Mouse (Mus musculus) myocyte (in vitro differentiated cells): Measurements from ENCODE around the gene Gm27021. TPM values are rescaled to one million over a fixed set of nuclear protein-coding genes. Genes with fewer than 3 reads are reported as not detected.
A peak's percentile ranks its signal among the peaks of the same experiment; 100 is the strongest.

Source experiments
- H3K27me3 ChIP-seq: one replicate; pipeline ENCODE4 v1.6.1; 2011; ENCODE audit not compliant: control insufficient read depth, insufficient read depth, insufficient read length
- H3K36me3 ChIP-seq: one replicate; pipeline ENCODE4 v1.6.1; 2011; ENCODE audit not compliant: control insufficient read depth, insufficient read depth
- H3K4me2 ChIP-seq: one replicate; pipeline ENCODE4 v1.6.1; 2011; ENCODE audit warnings: low read depth, control low read depth
- H3K4me3 ChIP-seq: one replicate; pipeline ENCODE4 v1.5.1; 2011; ENCODE audit warnings: mild to moderate bottlenecking, control low read depth, moderate library complexity
- H3K79me2 ChIP-seq: one replicate; pipeline ENCODE4 v1.6.1; 2011; ENCODE audit not compliant: control insufficient read depth, insufficient read depth
- H3ac ChIP-seq: one replicate; pipeline ENCODE4 v1.6.1; 2011; ENCODE audit not compliant: control insufficient read depth, insufficient read length
- CEBPB ChIP-seq: IDR thresholded peaks from 2 replicates; pipeline ENCODE4 v1.6.1; 2011; ENCODE audit warnings: mild to moderate bottlenecking, moderate library complexity; ENCODE audit not compliant: poor library complexity, insufficient read depth, severe bottlenecking
- E2F4 ChIP-seq: IDR thresholded peaks from one replicate; pipeline ENCODE4 v1.6.1; 2011; ENCODE audit warnings: mild to moderate bottlenecking, control low read depth, moderate library complexity; ENCODE audit not compliant: insufficient read depth
- MAX ChIP-seq: IDR thresholded peaks from one replicate; pipeline ENCODE4 v1.6.1; 2011; ENCODE audit warnings: low read depth, mild to moderate bottlenecking, control low read depth
- MYOD1 ChIP-seq, 3 experiments: IDR thresholded peaks; one replicate each; pipeline ENCODE4 v1.6.1; 2011; ENCODE audit warnings: control low read depth in 2 of 3, low read depth in 2 of 3, mild to moderate bottlenecking in 2 of 3, moderate library complexity in 1 of 3; ENCODE audit not compliant: insufficient read length in 2 of 3, control insufficient read depth in 1 of 3
- MYOG ChIP-seq, 3 experiments: IDR thresholded peaks; one replicate each; pipeline ENCODE4 v1.6.1; 2011; ENCODE audit warnings: control low read depth in 2 of 3, low read depth in 2 of 3, mild to moderate bottlenecking in 2 of 3; ENCODE audit not compliant: insufficient read length in 2 of 3, control insufficient read depth in 1 of 3, insufficient read depth in 1 of 3
- POLR2A ChIP-seq: IDR thresholded peaks from one replicate; pipeline ENCODE4 v1.6.1; 2011; ENCODE audit warnings: low read depth, mild to moderate bottlenecking, control low read depth, moderate library complexity; ENCODE audit not compliant: insufficient read length
- POLR2AphosphoS2 ChIP-seq: IDR thresholded peaks from one replicate; pipeline ENCODE4 v1.6.1; 2011; ENCODE audit warnings: low read depth, control low read depth; ENCODE audit not compliant: insufficient read length
- REST ChIP-seq: IDR thresholded peaks from one replicate; pipeline ENCODE4 v1.6.1; 2011; ENCODE audit warnings: mild to moderate bottlenecking, control low read depth, moderate library complexity; ENCODE audit not compliant: insufficient read depth, insufficient read length
- SRF ChIP-seq: IDR thresholded peaks from one replicate; pipeline ENCODE4 v1.6.1; 2011; ENCODE audit warnings: low read depth; ENCODE audit not compliant: control insufficient read depth, insufficient read length
- TCF12 ChIP-seq: IDR thresholded peaks from one replicate; pipeline ENCODE4 v1.6.1; 2011; ENCODE audit warnings: mild to moderate bottlenecking, control low read depth; ENCODE audit not compliant: poor library complexity, insufficient read depth, severe bottlenecking
- TCF3 ChIP-seq: IDR thresholded peaks from one replicate; pipeline ENCODE4 v1.6.1; 2011; ENCODE audit warnings: low read depth, control low read depth; ENCODE audit not compliant: insufficient read length
- USF1 ChIP-seq: IDR thresholded peaks from one replicate; pipeline ENCODE4 v1.6.1; 2011; ENCODE audit warnings: low read depth, mild to moderate bottlenecking, control low read depth, moderate library complexity
- polyA plus RNA-seq: library from polyadenylated mRNA; unstranded; fragments of >200 nt; fragmentation: generic; extraction: Trizol; gene quantifications from one replicate; pipeline ENCODE4 v1.2.1, GENCODE M21; 2012; ENCODE audit warnings: missing spikeins

The Gm27021 gene
- polyA plus RNA-seq, 1 experiment: 1.9 TPM

DNA sequence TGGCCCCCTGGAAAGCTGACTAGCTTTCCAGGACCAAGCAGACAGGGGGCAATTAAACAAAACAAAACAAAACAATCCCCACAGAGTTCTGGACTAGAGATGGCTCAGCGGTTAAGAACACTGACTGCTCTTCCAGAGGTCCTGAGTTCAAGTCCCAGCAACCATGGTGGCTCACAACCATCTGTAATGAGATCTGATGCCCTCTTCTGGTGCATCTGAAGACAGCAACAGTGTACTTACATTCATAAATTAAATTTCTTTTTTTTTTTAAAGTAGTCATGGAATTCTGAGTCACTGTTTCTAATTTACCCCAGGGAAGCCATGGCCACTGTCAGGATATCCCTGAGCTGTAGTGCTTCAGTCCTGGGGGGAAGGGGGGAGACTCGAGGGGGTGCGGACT is 53.4 kb downstream of the Gm27021 start:
- TF ChIP-seq USF1 (no peak), CEBPB (no peak), E2F4 (no peak), SRF (no peak), TCF3 (no peak), MYOD1 (IDR thresholded peaks at IDR 0.05; ENCODE audit: control insufficient read depth in 1 of 3, insufficient read length in 2 of 3, low read depth in 2 of 3) (no peak), REST (no peak), MAX (no peak), POLR2AphosphoS2 (no peak), MYOG (IDR thresholded peaks at IDR 0.05; ENCODE audit: control insufficient read depth in 1 of 3, insufficient read depth in 1 of 3, insufficient read length in 2 of 3, low read depth in 2 of 3) (no peak), POLR2A (no peak), TCF12 (no peak)
- Histone ChIP-seq H3K4me3 (no peak overlapping the region), H3K36me3 (no peaks in the 10 kb centered on the region), H3K79me2 (no peaks in the 10 kb centered on the region), H3K4me2 (no peak overlapping the region), H3ac (no peak overlapping the region), H3K27me3 (no peaks in the 10 kb centered on the region)

DNA sequence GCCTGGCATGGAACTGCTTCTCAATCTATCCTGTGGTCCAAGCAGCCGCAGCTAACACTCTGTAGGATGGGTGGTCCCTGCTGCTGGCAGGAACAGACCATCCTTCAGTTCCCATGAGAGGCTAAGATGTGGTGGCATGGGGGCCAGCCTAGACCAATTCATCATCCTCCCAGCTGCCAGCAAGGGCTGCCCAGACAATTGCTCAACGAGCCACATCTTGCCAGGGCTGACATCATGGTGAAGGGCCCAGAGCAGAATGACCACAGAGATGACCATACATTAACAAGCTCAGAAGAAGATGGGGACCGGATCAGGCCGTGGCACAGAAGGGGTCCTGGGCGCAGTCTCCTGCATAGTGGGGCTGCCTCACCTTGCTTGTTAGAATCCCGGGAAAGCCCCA is 57.1 kb downstream of the Gm27021 start:
- H3K79me2 ChIP-seq: no peaks in the 10 kb centered on the region
- H3K4me3 ChIP-seq: no peak overlapping the region
- no peaks in the 10 kb centered on the region for H3K36me3 ChIP-seq
- no peak for TF ChIP-seq REST
- TF ChIP-seq TCF3: no peak
- TF ChIP-seq POLR2AphosphoS2: no peak
- peak; percentile 87 for TF ChIP-seq CEBPB
- no peak for TF ChIP-seq USF1
- no peak for TF ChIP-seq POLR2A
- TF ChIP-seq MAX: no peak
- no peak for TF ChIP-seq MYOG (IDR thresholded peaks at IDR 0.05; ENCODE audit: control insufficient read depth in 1 of 3, insufficient read depth in 1 of 3, insufficient read length in 2 of 3, low read depth in 2 of 3)
- no peak for TF ChIP-seq TCF12
- no peak overlapping the region for H3ac ChIP-seq
- H3K27me3 ChIP-seq: no peaks in the 10 kb centered on the region
- peak overlapping the region; percentile 9 for H3K4me2 ChIP-seq

DNA sequence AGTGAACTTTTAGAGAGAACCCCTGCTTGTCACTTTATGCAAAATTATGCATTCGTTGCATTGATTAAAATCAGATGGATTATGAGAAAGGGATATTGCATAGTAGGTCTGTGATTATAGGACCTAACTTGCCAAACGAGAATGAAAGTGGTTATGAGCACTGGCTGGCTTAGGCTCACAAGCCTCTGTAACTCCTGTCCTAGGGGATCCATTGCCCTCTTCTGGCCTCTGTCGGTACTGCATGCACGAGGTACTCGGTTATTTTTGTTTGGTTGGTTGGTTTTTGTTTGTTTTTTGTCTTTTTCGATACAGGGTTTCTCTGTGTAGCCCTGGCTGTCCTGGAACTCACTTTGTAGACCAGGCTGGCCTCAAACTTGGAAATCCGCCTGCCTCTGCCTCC is 60.0 kb downstream of the Gm27021 start:
- H3ac ChIP-seq: no peak overlapping the region
- H3K4me3 ChIP-seq: no peak overlapping the region
- peak overlapping the region; percentile 38 for H3K4me2 ChIP-seq
- H3K36me3 ChIP-seq: no peaks in the 10 kb centered on the region
- no peak for TF ChIP-seq MAX
- TF ChIP-seq TCF3: no peak
- no peak for TF ChIP-seq SRF
- no peak for TF ChIP-seq MYOG (IDR thresholded peaks at IDR 0.05; ENCODE audit: control insufficient read depth in 1 of 3, insufficient read depth in 1 of 3, insufficient read length in 2 of 3, low read depth in 2 of 3)
- no peak for TF ChIP-seq TCF12
- TF ChIP-seq POLR2AphosphoS2: no peak
- TF ChIP-seq CEBPB: no peak
- TF ChIP-seq USF1: no peak
- TF ChIP-seq MYOD1 (IDR thresholded peaks at IDR 0.05; ENCODE audit: control insufficient read depth in 1 of 3, insufficient read length in 2 of 3, low read depth in 2 of 3): no peak
- TF ChIP-seq E2F4: no peak
- TF ChIP-seq REST: no peak
- TF ChIP-seq POLR2A: no peak
- H3K27me3 ChIP-seq: no peaks in the 10 kb centered on the region
- no peaks in the 10 kb centered on the region for H3K79me2 ChIP-seq

DNA sequence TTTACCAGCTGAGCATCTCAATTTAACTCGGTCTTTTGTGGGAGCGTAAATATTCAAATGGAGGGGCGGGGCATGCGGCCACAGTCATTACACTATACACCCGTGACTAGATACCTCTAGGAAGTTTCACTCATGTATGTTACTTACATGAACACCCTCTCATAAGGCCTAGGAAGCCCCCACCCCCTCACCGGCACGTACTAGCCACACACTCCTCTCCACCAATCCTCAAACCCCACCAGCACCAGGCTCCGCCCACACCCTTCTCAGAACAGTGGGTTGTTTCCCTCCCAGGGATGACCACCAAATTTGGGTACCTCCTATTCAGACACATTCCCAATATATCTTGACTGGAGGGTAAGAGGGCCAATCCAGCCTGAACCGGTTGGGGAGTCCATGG is 60.4 kb downstream of the Gm27021 start:
- TF ChIP-seq CEBPB: no peak
- no peak for TF ChIP-seq MAX
- TF ChIP-seq TCF3: no peak
- no peak for TF ChIP-seq USF1
- TF ChIP-seq POLR2A: no peak
- no peak for TF ChIP-seq E2F4
- no peak for TF ChIP-seq REST
- no peak for TF ChIP-seq TCF12
- TF ChIP-seq SRF: no peak
- TF ChIP-seq MYOG (IDR thresholded peaks at IDR 0.05; ENCODE audit: control insufficient read depth in 1 of 3, insufficient read depth in 1 of 3, insufficient read length in 2 of 3, low read depth in 2 of 3): no peak
- no peak for TF ChIP-seq POLR2AphosphoS2
- TF ChIP-seq MYOD1 (IDR thresholded peaks at IDR 0.05; ENCODE audit: control insufficient read depth in 1 of 3, insufficient read length in 2 of 3, low read depth in 2 of 3): no peak
- H3ac ChIP-seq: no peak overlapping the region
- H3K79me2 ChIP-seq: no peaks in the 10 kb centered on the region
- H3K4me2 ChIP-seq: peak overlapping the region; percentile 38
- no peaks in the 10 kb centered on the region for H3K36me3 ChIP-seq
- no peak overlapping the region for H3K4me3 ChIP-seq
- H3K27me3 ChIP-seq: no peaks in the 10 kb centered on the region
